Comparison of ENCODE assay signal across 8 mouse cellular contexts in genomic region chr5:102844731-102845598, GRCm38 (mm10).
DNase-seq lines count a peak whose midpoint lies in the region; ATAC-seq and TF ChIP-seq lines count a peak whose summit lies in the region.

No protein-coding gene starts in this region.

- H3K4me3 ChIP-seq in left cerebral cortex, adult 2 months = peak overlapping the region; percentile 53

- intact Hi-C loops in gastrocnemius, postnatal 14 days (cut with DNase I; ENCODE audit: low total_unique reads) = no loop called here
- intact Hi-C loops in left cerebral cortex, adult 2 months (cut with DNase I) = no loop called here

- peak overlapping the region; percentile 79 for H3K27ac ChIP-seq in left cerebral cortex, adult 2 months

- DNase-seq in adrenal gland, adult 2 months = peak; percentile 88
- DNase-seq in embryo, embryonic 10 days (ENCODE audit: low spot score) = peak; percentile 83
- DNase-seq in gastrocnemius, postnatal 14 days = peak; percentile 92
- peak; percentile 16 for DNase-seq in hindlimb bud, embryonic 11.5 days (ENCODE audit: extremely low spot score, low read depth, low spot score)
- DNase-seq in left cerebral cortex, adult 2 months (ENCODE audit: extremely low spot score in 1 of 2, low spot score in 2 of 2) = peak; percentile 78 to 80
- DNase-seq in lung, postnatal 36 days = peak; percentile 83
- DNase-seq in right cerebral cortex, adult 2 months (ENCODE audit: low spot score in 2 of 2) = peak; percentile 83 to 84

- no peak for ATAC-seq in inflammation-experienced regulatory T-cells, adult 6 months

- TF ChIP-seq CTCF in left cerebral cortex, adult 2 months (IDR thresholded peaks at IDR 0.05) = peak; percentile 12; the same call in 1 of the 2 replicates

Comparison
In these comparisons a context has a peak if more than half of its experiments do, and no peak if none do; other contexts are left out.
1. DNase-seq: peak in every context shown above with its lines; median percentile 92 in gastrocnemius, postnatal 14 days; 88 in adrenal gland, adult 2 months; 84 in right cerebral cortex, adult 2 months; 83 in embryo, embryonic 10 days; 83 in lung, postnatal 36 days; 79 in left cerebral cortex, adult 2 months; 16 in hindlimb bud, embryonic 11.5 days.